9 mouse cellular contexts compared by ENCODE assay signal in genomic region chr5:142901355-142901802, GRCm38 (mm10). TPM values are rescaled to one million over a fixed set of nuclear protein-coding genes. Genes with fewer than 3 reads are reported as not detected.
DNase-seq lines count a peak whose midpoint lies in the region; ATAC-seq and TF ChIP-seq lines count a peak whose summit lies in the region.
"Had no signal": no experiment of that assay in that cellular context is flagged by ENCODE, and none has a peak within 500 bp of the region (broad histone marks: within the 10 kb centered on the region; RNA-seq: fewer than 3 reads in every experiment).

No protein-coding gene starts in this region.

- peaks cover 9% of the 10 kb centered on the region for H3K4me1 ChIP-seq in liver, adult 2 months (ENCODE audit: control insufficient read depth, insufficient read depth, low read length)
- H3K4me1 ChIP-seq in bone marrow, adult 2 months (ENCODE audit: control insufficient read depth, insufficient read depth, low read length): no peaks in the 10 kb centered on the region; the same call in 1 of the 2 replicates
- H3K4me1 ChIP-seq in lung, adult 2 months (ENCODE audit: control insufficient read depth, insufficient read depth, low read length): peaks cover 10% of the 10 kb centered on the region
- peaks cover 8% of the 10 kb centered on the region for H3K4me1 ChIP-seq in stomach, embryonic 16.5 days (ENCODE audit: control insufficient read depth, insufficient read depth, low read length)

- TF ChIP-seq CTCF in liver, adult 2 months (IDR thresholded peaks at IDR 0.05; ENCODE audit: low read depth, low read length): no peak
- TF ChIP-seq CTCF in bone marrow, adult 2 months (IDR thresholded peaks at IDR 0.05; ENCODE audit: control insufficient read depth, insufficient read depth, low read length): no peak
- TF ChIP-seq CTCF in lung, adult 2 months (IDR thresholded peaks at IDR 0.05; ENCODE audit: insufficient read depth, low read length): no peak

- no peak overlapping the region for H3K9ac ChIP-seq in liver, adult 2 months (ENCODE audit: low read depth, low read length)
- H3K9ac ChIP-seq in stomach, embryonic 16.5 days (ENCODE audit: low read length): no peak overlapping the region
- H3K9ac ChIP-seq: lung, embryonic 15.5 days had no signal

- H3K4me3 ChIP-seq in liver, adult 2 months (ENCODE audit: insufficient read depth, low read depth, low read length): no peak overlapping the region
- no peak overlapping the region for H3K4me3 ChIP-seq in bone marrow, adult 2 months (replicated peaks; ENCODE audit: control insufficient read depth, low read depth, low read length)
- H3K4me3 ChIP-seq in lung, adult 2 months (replicated peaks; ENCODE audit: extremely low read depth, low read depth, low read length): no peak overlapping the region
- no peak overlapping the region for H3K4me3 ChIP-seq in stomach, embryonic 16.5 days (replicated peaks; ENCODE audit: low read length)
- H3K4me3 ChIP-seq: lung, embryonic 15.5 days had no signal

- peak; percentile 33 for DNase-seq in liver, adult 2 months (ENCODE audit: extremely low read depth, low read depth, low spot score)
- DNase-seq in liver: no peak
- peak; percentile 74 for DNase-seq in gastrocnemius, postnatal 25 days
- peak; percentile 29 for DNase-seq in lung, adult 2 months
- no peak for DNase-seq in natural killer cell, adult 2 months (ENCODE audit: low spot score in 2 of 2)
- DNase-seq in right cerebral cortex, postnatal 36 days (ENCODE audit: low spot score in 2 of 2): no peak

- 66% methylated on average over 7 of the region's 7 CpGs for WGBS in liver, adult 2 months
- 85% methylated on average over 7 of the region's 7 CpGs for WGBS in bone marrow, adult 2 months
- WGBS in lung, adult 2 months: 65% methylated on average over 7 of the region's 7 CpGs
- WGBS in stomach, embryonic 16.5 days: 71% methylated on average over 7 of the region's 7 CpGs

- peaks cover 2% of the 10 kb centered on the region; the same call in 1 of the 2 replicates for H3K79me2 ChIP-seq in liver, adult 2 months (ENCODE audit: control insufficient read depth, insufficient read depth, low read length)

- H3K9me3 ChIP-seq in stomach, embryonic 16.5 days (replicated peaks; ENCODE audit: control insufficient read depth, low read length): no peaks in the 10 kb centered on the region
- H3K9me3 ChIP-seq: lung, embryonic 15.5 days had no signal

- H3K36me3 ChIP-seq in liver, adult 2 months (ENCODE audit: control insufficient read depth, insufficient read depth, low read length): peaks cover 32% of the 10 kb centered on the region
- H3K36me3 ChIP-seq in stomach, embryonic 16.5 days (ENCODE audit: control insufficient read depth, insufficient read depth, low read length): peaks cover 39% of the 10 kb centered on the region

- ATAC-seq in stomach, embryonic 16.5 days (ENCODE audit: insufficient read depth, low FRiP score): no peak

- H3K27ac ChIP-seq in liver, adult 2 months (replicated peaks; ENCODE audit: insufficient read depth, low read depth, low read length): no peak overlapping the region
- H3K27ac ChIP-seq in bone marrow, adult 2 months (ENCODE audit: control insufficient read depth, insufficient read depth, low read depth, low read length, poor library complexity): peak overlapping the region; percentile 9; the same call in 1 of the 2 replicates
- H3K27ac ChIP-seq in stomach, embryonic 16.5 days (ENCODE audit: low read length): peak overlapping the region; percentile 48

- H3K27me3 ChIP-seq in liver, adult 2 months (ENCODE audit: control insufficient read depth, insufficient read depth, low read length): no peaks in the 10 kb centered on the region
- no peaks in the 10 kb centered on the region for H3K27me3 ChIP-seq in stomach, embryonic 16.5 days (ENCODE audit: control insufficient read depth, insufficient read depth, low read length)
- H3K27me3 ChIP-seq: lung, embryonic 15.5 days had no signal

- H3K4me2 ChIP-seq in stomach, embryonic 16.5 days (ENCODE audit: low read depth, low read length): no peak overlapping the region
- H3K4me2 ChIP-seq: lung, embryonic 15.5 days had no signal

- no peak for TF ChIP-seq POLR2A in liver, adult 2 months (IDR thresholded peaks at IDR 0.05; ENCODE audit: extremely low read depth, insufficient read depth, low read length)
- no peak for TF ChIP-seq POLR2A in bone marrow, adult 2 months (IDR thresholded peaks at IDR 0.05; ENCODE audit: borderline replicate concordance, control insufficient read depth, low read depth, low read length)
- TF ChIP-seq POLR2A in lung, adult 2 months (IDR thresholded peaks at IDR 0.05; ENCODE audit: borderline replicate concordance, extremely low read depth, low read depth, low read length): peak; percentile 27; the same call in 1 of the 2 replicates

RNA-seq across cellular contexts. Expression of gene Actb, which starts 5.2 kb away (rescaled TPM):
- 726 and 988 TPM in 2 replicates for total RNA-seq in liver, adult 2 months (2014; rRNA removed)
- 1,363 and 1,398 TPM in 2 replicates for polyA plus RNA-seq in liver, adult 2 months (2012; rRNA removed)
- 3,846 and 7,097 TPM in 2 replicates for polyA plus RNA-seq in bone marrow, adult 2 months (2011; ENCODE audit: insufficient read depth, insufficient read length, low replicate concordance, missing spikeins)
- total RNA-seq in gastrocnemius, postnatal 25 days (2021): 100 to 1,000 TPM; 487 to 619 TPM
- 5,708 and 6,451 TPM in 2 replicates for polyA plus RNA-seq in lung, adult 2 months (2012; rRNA removed)
- polyA plus RNA-seq in stomach, embryonic 16.5 days (2015; fragmentation: Nextera tagmentation; extraction: Ambion mirVana): 14,659 and 15,131 TPM in 2 replicates

RNA-seq across cellular contexts. Expression of gene Fbxl18, which starts 6.2 kb away (rescaled TPM):
- total RNA-seq in liver, adult 2 months (2014; rRNA removed): 1.5 and 2.4 TPM in 2 replicates
- 9.3 and 10.6 TPM in 2 replicates for polyA plus RNA-seq in liver, adult 2 months (2012; rRNA removed)
- polyA plus RNA-seq in bone marrow, adult 2 months (2011; ENCODE audit: insufficient read depth, insufficient read length, low replicate concordance, missing spikeins): 4.6 and 10.8 TPM in 2 replicates
- total RNA-seq in gastrocnemius, postnatal 25 days (2021): 1 to 10 TPM; 5.6 to 6.8 TPM
- 21.3 and 22.5 TPM in 2 replicates for polyA plus RNA-seq in lung, adult 2 months (2012; rRNA removed)
- 8.2 and 9.7 TPM in 2 replicates for polyA plus RNA-seq in stomach, embryonic 16.5 days (2015; fragmentation: Nextera tagmentation; extraction: Ambion mirVana)

RNA-seq across cellular contexts. Expression of gene Fscn1, which starts 58.8 kb away (rescaled TPM):
- total RNA-seq in liver, adult 2 months (2014; rRNA removed): 2.0 and 4.2 TPM in 2 replicates
- 3.0 and 4.4 TPM in 2 replicates for polyA plus RNA-seq in liver, adult 2 months (2012; rRNA removed)
- 6.4 and 15.2 TPM in 2 replicates for polyA plus RNA-seq in bone marrow, adult 2 months (2011; ENCODE audit: insufficient read depth, insufficient read length, low replicate concordance, missing spikeins)
- 10 to 100 TPM; 13.4 to 17.6 TPM for total RNA-seq in gastrocnemius, postnatal 25 days (2021)
- 21.0 and 26.3 TPM in 2 replicates for polyA plus RNA-seq in lung, adult 2 months (2012; rRNA removed)
- polyA plus RNA-seq in stomach, embryonic 16.5 days (2015; fragmentation: Nextera tagmentation; extraction: Ambion mirVana): 161 and 176 TPM in 2 replicates

Comparison
In these comparisons a context has a peak if more than half of its experiments do, and no peak if none do; other contexts are left out.
1. DNase-seq: peak in liver, adult 2 months (single experiment), gastrocnemius, postnatal 25 days (single experiment) and lung, adult 2 months (single experiment); none in liver (single experiment), natural killer cell, adult 2 months (0 of 2) and right cerebral cortex, postnatal 36 days (0 of 2).